Mouse (Mus musculus): ENCODE data around the gene Hsd11b1.

- TF ChIP-seq GATA1 (IDR thresholded peaks at IDR 0.05; ENCODE audit: low read length) (no peak), TAL1 (IDR thresholded peaks at IDR 0.05; ENCODE audit: low read length) (no peak)
Measured at GRCm38 (mm10) chr1:193281344-193281743, 17.5 kb upstream of the Hsd11b1 start.
